Mouse (Mus musculus) thymus, postnatal 36 days (tissue): ENCODE measurements around the gene Lmna.

Experiments
- DNase-seq, 2 experiments: peaks; one replicate each; pipeline ENCODE4 v3.0.0; 2022; ENCODE audit warnings: mixed read lengths in 2 of 2

Gene Lmna

DNA sequence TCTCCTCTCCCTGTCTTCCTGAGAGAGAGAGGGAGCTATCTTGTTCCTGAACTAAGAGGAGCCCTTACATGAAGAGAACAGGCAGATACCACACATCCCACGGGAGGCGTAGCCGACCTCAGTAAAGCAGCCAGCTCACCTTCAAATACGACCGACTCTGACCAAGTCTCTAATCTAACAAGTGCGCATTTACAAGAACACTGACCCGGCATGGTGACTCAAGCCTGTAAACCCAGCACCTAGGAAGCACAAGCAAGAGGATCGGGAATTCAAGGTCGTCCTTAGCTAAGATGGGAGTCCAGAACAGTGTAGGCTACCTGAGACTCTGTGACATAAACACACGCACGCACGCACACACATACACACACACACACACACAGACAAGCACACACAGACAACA lies 67.3 kb downstream of the Lmna start:
- no peak for DNase-seq

GRCm38 (mm10) chr3:88440500-88441381 lies 69.0 kb downstream of the Lmna start:
- peak; percentile 54 to 55 for DNase-seq

- DNase-seq = no peak
These were observed 70.2 kb downstream of the Lmna start for GRCm38 (mm10) chr3:88439582-88439981.

GRCm38 (mm10) chr3:88437454-88437853 lies 72.3 kb downstream of the Lmna start:
- DNase-seq = no peak

DNA sequence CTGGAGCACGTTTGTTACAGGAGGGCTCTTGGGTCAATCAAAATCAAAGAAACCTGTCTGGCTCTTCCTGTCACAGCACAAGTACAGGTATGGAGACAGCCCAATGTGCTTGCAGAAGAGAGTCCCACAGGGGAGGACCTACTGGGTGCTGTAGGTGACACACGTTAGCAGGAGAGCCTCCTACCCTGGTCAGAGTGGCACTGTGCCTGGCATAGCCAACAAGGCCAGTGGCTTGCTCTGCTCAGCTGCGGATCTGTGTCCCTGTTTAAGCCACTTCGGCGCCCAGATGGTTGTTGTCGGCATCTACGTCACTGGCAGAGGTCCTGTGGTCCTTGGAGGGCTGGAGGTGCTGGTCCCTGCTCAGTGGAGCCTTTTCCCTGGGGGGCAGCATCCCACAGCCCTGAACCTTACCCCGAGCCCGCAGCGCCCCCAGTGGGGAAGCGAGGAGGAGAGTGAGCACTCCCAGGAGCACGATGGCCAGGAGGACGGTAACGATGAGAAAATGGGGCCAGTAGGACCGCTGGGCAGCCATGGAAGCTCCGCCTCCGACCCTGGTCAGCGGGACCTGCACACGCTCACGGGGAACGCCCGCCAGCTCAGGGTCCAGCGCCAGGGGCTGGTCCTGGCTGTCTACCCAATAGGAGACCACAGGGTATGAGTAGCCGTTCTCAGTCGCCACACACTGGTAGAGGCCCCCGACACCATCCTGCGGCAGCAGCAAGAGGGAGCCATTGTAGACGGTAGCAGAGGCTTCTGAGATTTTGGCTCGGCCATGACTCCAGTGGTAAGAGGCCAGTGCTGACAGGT lies 73.2 kb downstream of the Lmna start:
- no peak for DNase-seq

DNA sequence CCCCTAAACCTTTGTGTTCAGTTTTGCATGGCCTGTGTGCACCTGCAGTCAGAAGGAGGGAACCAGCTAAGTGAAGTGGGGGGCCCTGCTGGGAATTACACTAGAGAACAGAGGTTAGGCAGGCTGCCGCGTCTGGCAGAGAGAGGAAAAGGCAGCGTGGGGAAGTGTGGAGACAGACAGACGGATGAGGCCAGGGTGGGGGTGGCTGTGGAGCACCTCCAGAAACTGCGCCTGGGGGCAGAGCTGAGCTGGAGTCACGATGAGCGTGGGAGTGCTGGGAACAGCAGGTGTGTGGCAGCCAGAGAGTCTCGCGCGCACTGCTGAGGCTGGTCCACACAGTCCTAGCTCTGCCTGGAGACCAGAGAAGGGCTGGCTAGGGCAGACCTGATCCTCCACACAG lies 74.2 kb downstream of the Lmna start:
- no peak for DNase-seq
